Mouse (Mus musculus): ENCODE results near the gene 4931417E11Rik.

Gene 4931417E11Rik

GRCm38 (mm10) chr6:73469567-73469966 is at the start of gene 4931417E11Rik:
TSS of gene 4931417E11Rik (minus strand) at chr6:73469667.
- no peak for DNase-seq

GRCm38 (mm10) chr6:73517818-73518396 is 48.4 kb upstream of the 4931417E11Rik start:
- DNase-seq = no peak

GRCm38 (mm10) chr6:73512907-73513306 is 43.4 kb upstream of the 4931417E11Rik start:
- DNase-seq = no peak

GRCm38 (mm10) chr6:73499631-73500030 is 30.2 kb upstream of the 4931417E11Rik start:
- no peak for DNase-seq

- no peak for DNase-seq
Measured at GRCm38 (mm10) chr6:73497321-73497720, 27.9 kb upstream of the 4931417E11Rik start.

- no peak for DNase-seq
Measured at GRCm38 (mm10) chr6:73490524-73490923, 21.1 kb upstream of the 4931417E11Rik start.

- DNase-seq = no peak
Measured at GRCm38 (mm10) chr6:73485616-73486015, 16.1 kb upstream of the 4931417E11Rik start.

- DNase-seq = no peak
Measured at GRCm38 (mm10) chr6:73466084-73466483, 3.4 kb downstream of the 4931417E11Rik start.

- no peak for DNase-seq
Measured at GRCm38 (mm10) chr6:73462543-73462942, 6.9 kb downstream of the 4931417E11Rik start.

GRCm38 (mm10) chr6:73433912-73434311 is 35.6 kb downstream of the 4931417E11Rik start:
- DNase-seq = no peak

- DNase-seq = no peak
Measured at GRCm38 (mm10) chr6:73428618-73429336, 40.7 kb downstream of the 4931417E11Rik start.

GRCm38 (mm10) chr6:73427273-73427812 is 42.1 kb downstream of the 4931417E11Rik start:
- no peak for DNase-seq
